Mouse (Mus musculus) thymus, adult 2 months (tissue): Measurements from ENCODE around the gene Ube2e1.

Experiments used
- CTCF ChIP-seq: fragments of 200-500 bp; IDR thresholded peaks from 2 replicates; pipeline ENCODE4 v1.5.1; 2012; ENCODE audit warnings: mild to moderate bottlenecking, control low read depth, low read length, moderate library complexity, borderline replicate concordance; ENCODE audit not compliant: control insufficient read depth, poor library complexity, insufficient read depth; ENCODE audit errors: extremely low read depth
- POLR2A ChIP-seq: fragments of 200-500 bp; IDR thresholded peaks from 2 replicates; pipeline ENCODE4 v1.6.1; 2012; ENCODE audit warnings: mild to moderate bottlenecking, low read length, control low read depth, moderate library complexity; ENCODE audit not compliant: control insufficient read depth, poor library complexity, insufficient read depth; ENCODE audit errors: extremely low read depth

- TF ChIP-seq POLR2A (no peak), CTCF (no peak)
Observed at GRCm38 (mm10) chr14:18241786-18242185, 89.9 kb downstream of the Ube2e1 start.
